Mouse (Mus musculus): Measurements from ENCODE around the gene Ldha. TPM values are rescaled to one million over a fixed set of nuclear protein-coding genes. Genes with fewer than 3 reads are reported as not detected.

The Ldha gene
- total and polyA plus RNA-seq, 3 experiments: 613 to 2,637 (median 1,212) TPM

DNA sequence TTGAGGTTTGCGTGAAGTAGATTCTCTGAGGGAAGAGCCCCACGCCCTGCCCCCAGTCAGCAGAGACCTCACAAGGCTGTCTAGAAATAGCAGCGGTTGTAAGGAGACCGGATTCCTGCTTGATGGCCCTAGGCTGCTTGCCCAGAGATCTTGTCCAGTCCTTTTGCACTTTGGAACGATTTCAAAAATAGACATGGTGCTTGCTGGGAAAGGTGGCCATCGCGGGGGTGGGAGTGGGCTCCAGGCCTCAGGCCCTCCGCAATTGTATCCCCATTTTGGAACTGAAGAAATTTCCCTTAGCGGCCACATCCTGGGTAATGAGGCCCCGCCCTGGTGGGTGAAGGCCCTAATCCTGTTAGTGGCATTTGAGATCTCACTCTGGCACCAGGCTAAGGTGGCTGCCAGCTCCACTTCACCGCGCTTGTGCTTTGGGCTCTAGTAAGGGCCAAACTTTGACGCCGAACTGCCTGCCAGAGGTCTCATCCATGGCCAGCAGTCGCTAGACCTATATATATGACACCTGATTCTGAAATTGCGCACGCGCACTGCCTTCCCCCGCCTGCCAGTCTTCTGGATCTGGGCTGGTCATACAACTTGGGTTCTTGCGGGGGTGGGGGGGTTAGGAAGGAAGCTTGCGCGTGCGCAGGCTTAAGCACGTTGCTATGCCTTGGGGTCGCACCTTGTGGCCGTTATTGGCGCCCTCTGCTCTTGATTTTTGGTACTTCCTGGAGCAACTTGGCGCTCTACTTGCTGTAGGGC, 5.4 kb downstream of the Ldha start (continued):
- TF ChIP-seq POLR2A (IDR thresholded peaks at IDR 0.05; ENCODE audit: control insufficient read depth in 1 of 2, insufficient read depth in 1 of 2, low read depth in 1 of 2, low read length in 2 of 2, poor library complexity in 1 of 2): peak; percentile 59 to 75; a peak in 3 of 4 replicates
- TF ChIP-seq ZC3H11A (IDR thresholded peaks at IDR 0.05; ENCODE audit: low read depth, low read length): no peak
- no peak for TF ChIP-seq UBTF (IDR thresholded peaks at IDR 0.05; ENCODE audit: borderline replicate concordance, insufficient read depth, low read depth, low read length)
- TF ChIP-seq MAZ (IDR thresholded peaks at IDR 0.05; ENCODE audit: low read depth, low read length): peak; percentile 45; the same call in 1 of the 2 replicates
- 0 out of 2 replicates have a peak, but pooled peaks have one; percentile 9 for TF ChIP-seq SMC3 (IDR thresholded peaks at IDR 0.05; ENCODE audit: low read depth, low read length)
- no peak for TF ChIP-seq ZKSCAN1 (IDR thresholded peaks at IDR 0.05; ENCODE audit: low read depth, low read length)
- peak; percentile 59 for TF ChIP-seq SIN3A (IDR thresholded peaks at IDR 0.05; ENCODE audit: low read length)

GRCm38 (mm10) chr7:46849287-46849686, 8.0 kb downstream of the Ldha start:
- no peak for TF ChIP-seq GABPA (IDR thresholded peaks at IDR 0.05; ENCODE audit: low read depth, low read length)
- no peak for TF ChIP-seq USF1 (IDR thresholded peaks at IDR 0.05; ENCODE audit: low read depth, low read length)
- peaks cover 32% of the 10 kb centered on the region for H3K79me2 ChIP-seq (ENCODE audit: control insufficient read depth, insufficient read depth, low read length, poor library complexity)
- H3K4me3 ChIP-seq (ENCODE audit: control insufficient read depth in 1 of 2, insufficient read depth in 1 of 2, low read depth in 2 of 2, low read length in 2 of 2): no peak overlapping the region

DNA sequence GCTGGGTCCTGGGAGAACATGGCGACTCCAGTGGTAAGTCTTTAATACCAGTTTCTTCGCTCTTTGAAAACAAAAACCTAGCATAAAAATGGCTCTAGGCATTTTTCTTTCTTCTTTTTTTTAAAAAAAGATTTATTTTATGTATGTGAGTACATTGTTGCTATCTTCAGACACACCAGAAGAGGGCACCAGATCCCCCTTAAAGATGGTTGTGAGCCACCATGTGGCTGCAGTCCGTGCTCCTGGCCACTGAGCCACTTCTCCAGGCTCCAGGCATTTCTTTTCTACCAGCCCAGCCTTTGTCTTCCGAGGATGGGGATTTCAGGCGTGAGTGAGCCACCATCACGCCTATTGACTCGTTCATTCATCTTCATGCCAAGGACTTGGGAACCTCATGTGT, 9.8 kb downstream of the Ldha start:
- Histone ChIP-seq H3K4me3 (ENCODE audit: control insufficient read depth in 1 of 2, insufficient read depth in 1 of 2, low read depth in 2 of 2, low read length in 2 of 2) (no peak overlapping the region), H3K36me3 (ENCODE audit: control insufficient read depth in 1 of 2, insufficient read depth in 2 of 2, low read length in 2 of 2) (peaks cover 17 to 45% of the 10 kb centered on the region in 2 experiments), H3K9ac (ENCODE audit: control insufficient read depth, low read depth, low read length, poor library complexity, severe bottlenecking) (no peak overlapping the region), H3K9me3 (replicated peaks; ENCODE audit: insufficient read depth, low read length) (no peaks in the 10 kb centered on the region), H3K27me3 (ENCODE audit: control insufficient read depth in 1 of 2, insufficient read depth in 2 of 2, low read length in 2 of 2) (no peaks in the 10 kb centered on the region), H3K4me1 (ENCODE audit: control insufficient read depth in 1 of 2, insufficient read depth in 2 of 2, low read length in 2 of 2) (peaks cover 0 to 11% of the 10 kb centered on the region in 2 experiments), H3K27ac (ENCODE audit: control insufficient read depth, low read depth, low read length) (no peak overlapping the region), H3K79me2 (ENCODE audit: control insufficient read depth, insufficient read depth, low read length, poor library complexity) (peaks cover 26% of the 10 kb centered on the region)
- no peak for DNase-seq (ENCODE audit: low read depth, low spot score)
- TF ChIP-seq CTCF (IDR thresholded peaks at IDR 0.05 in 2 of 3, conservative IDR thresholded peaks at IDR 0.05 in 1 of 3; ENCODE audit: control insufficient read depth in 1 of 3, insufficient read depth in 1 of 3, low read depth in 2 of 3, low read length in 3 of 3, poor library complexity in 1 of 3, severe bottlenecking in 1 of 3): peak; percentile 8 to 31 (median 24); a peak in 5 of 6 replicates
- no peak for TF ChIP-seq E2F4 (IDR thresholded peaks at IDR 0.05; ENCODE audit: borderline replicate concordance, low read depth, low read length)
- peak; percentile 30; the same call in 1 of the 2 replicates for TF ChIP-seq MYC (IDR thresholded peaks at IDR 0.05; ENCODE audit: low read depth, low read length)

More at GRCm38 (mm10) chr7:46849287-46849686, 8.0 kb downstream of the Ldha start:
- no peak overlapping the region for H3K27ac ChIP-seq (ENCODE audit: control insufficient read depth, low read depth, low read length)
- DNase-seq (ENCODE audit: low read depth, low spot score): no peak
- H3K9me3 ChIP-seq (replicated peaks; ENCODE audit: insufficient read depth, low read length): no peaks in the 10 kb centered on the region
- H3K9ac ChIP-seq (ENCODE audit: control insufficient read depth, low read depth, low read length, poor library complexity, severe bottlenecking): no peak overlapping the region
- no peaks in the 10 kb centered on the region for H3K27me3 ChIP-seq (ENCODE audit: control insufficient read depth in 1 of 2, insufficient read depth in 2 of 2, low read length in 2 of 2)
- peaks cover 20 to 45% of the 10 kb centered on the region in 2 experiments for H3K36me3 ChIP-seq (ENCODE audit: control insufficient read depth in 1 of 2, insufficient read depth in 2 of 2, low read length in 2 of 2)
- peaks cover 0 to 11% of the 10 kb centered on the region in 2 experiments for H3K4me1 ChIP-seq (ENCODE audit: control insufficient read depth in 1 of 2, insufficient read depth in 2 of 2, low read length in 2 of 2)

Data from MEL (cell line).